Comparison of ENCODE assay signal across 18 mouse cellular contexts in the genomic region with DNA sequence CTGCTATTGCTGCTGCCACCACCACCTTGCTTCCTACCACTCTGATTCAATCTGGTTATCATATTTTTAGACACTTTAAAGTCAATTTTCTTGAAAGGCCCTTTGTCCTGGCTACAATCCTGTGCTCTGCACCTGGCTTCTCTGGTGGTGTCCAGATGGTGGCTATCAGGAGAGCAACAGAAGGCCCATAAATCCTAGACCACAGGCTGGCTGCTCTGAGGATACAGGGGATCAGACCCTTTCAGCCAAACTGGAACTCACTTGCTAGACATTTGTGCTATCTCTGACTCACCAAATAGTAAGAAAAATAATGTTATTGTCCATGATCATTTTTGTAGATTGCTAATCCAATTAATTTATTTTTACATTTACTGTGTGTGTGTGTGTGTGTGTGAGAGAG. TPM values are rescaled to one million over a fixed set of nuclear protein-coding genes. Genes with fewer than 3 reads are reported as not detected.
DNase-seq lines count a peak whose midpoint lies in the region; ATAC-seq lines count a peak whose summit lies in the region.
"Had no signal": no experiment of that assay in that cellular context is flagged by ENCODE, and none has a peak within 500 bp of the region (broad histone marks: within the 10 kb centered on the region; RNA-seq: fewer than 3 reads in every experiment).

No protein-coding gene starts in this region.

- no peak overlapping the region for H3K4me2 ChIP-seq in forebrain, embryonic 11.5 days (ENCODE audit: low read depth, low read length, severe bottlenecking)
- H3K4me2 ChIP-seq in forebrain, embryonic 12.5 days = no peak overlapping the region
- H3K4me2 ChIP-seq: midbrain, embryonic 15.5 days had no signal

- H3K4me3 ChIP-seq in limb, embryonic 10.5 days = no peak overlapping the region
- H3K4me3 ChIP-seq in forebrain, embryonic 11.5 days (ENCODE audit: low read depth, low read length) = no peak overlapping the region
- no peak overlapping the region for H3K4me3 ChIP-seq in forebrain, embryonic 12.5 days (replicated peaks)
- H3K4me3 ChIP-seq: midbrain, embryonic 15.5 days had no signal

- no peaks in the 10 kb centered on the region for H3K27me3 ChIP-seq in limb, embryonic 10.5 days (ENCODE audit: low read depth, poor library complexity, severe bottlenecking)
- H3K27me3 ChIP-seq in forebrain, embryonic 11.5 days (ENCODE audit: control insufficient read depth, insufficient read depth, low read length) = no peaks in the 10 kb centered on the region
- no peaks in the 10 kb centered on the region for H3K27me3 ChIP-seq in forebrain, embryonic 12.5 days
- H3K27me3 ChIP-seq: midbrain, embryonic 15.5 days had no signal

- H3K9ac ChIP-seq in forebrain, embryonic 11.5 days (ENCODE audit: low read length) = no peak overlapping the region
- no peak overlapping the region for H3K9ac ChIP-seq in forebrain, embryonic 12.5 days
- H3K9ac ChIP-seq: midbrain, embryonic 15.5 days had no signal

- peaks cover 29% of the 10 kb centered on the region for H3K4me1 ChIP-seq in limb, embryonic 10.5 days
- H3K4me1 ChIP-seq in forebrain, embryonic 11.5 days (replicated peaks; ENCODE audit: control insufficient read depth, insufficient read depth, low read length) = no peaks in the 10 kb centered on the region
- no peaks in the 10 kb centered on the region; the same call in 1 of the 2 replicates for H3K4me1 ChIP-seq in forebrain, embryonic 12.5 days
- H3K4me1 ChIP-seq: midbrain, embryonic 15.5 days had no signal

- H3K36me3 ChIP-seq in limb, embryonic 10.5 days = no peaks in the 10 kb centered on the region
- H3K36me3 ChIP-seq in forebrain, embryonic 11.5 days (ENCODE audit: control insufficient read depth, insufficient read depth, low read length) = no peaks in the 10 kb centered on the region
- H3K36me3 ChIP-seq in forebrain, embryonic 12.5 days (replicated peaks) = no peaks in the 10 kb centered on the region
- H3K36me3 ChIP-seq: midbrain, embryonic 15.5 days had no signal

- DNase-seq in retina, postnatal 1 day = peak; percentile 34
- DNase-seq in retina, embryonic 14.5 days (ENCODE audit: low spot score) = no peak
- DNase-seq in cerebellum, adult 9-10 months = peak; percentile 89
- DNase-seq in limb, embryonic 10.5 days (ENCODE audit: low spot score) = peak; percentile 65
- no peak for DNase-seq in forebrain, embryonic 11.5 days (ENCODE audit: low spot score)
- no peak for DNase-seq in thymus, postnatal 14 days
- DNase-seq: gastrocnemius, postnatal 10 days; heart, postnatal 10 days; kidney, adult 2 months; kidney, postnatal 36 days; liver; lung, adult 2 months; spleen, adult 18-20 months; thymus, postnatal 25 days had no signal

- H3K9me3 ChIP-seq in limb, embryonic 10.5 days (replicated peaks) = no peaks in the 10 kb centered on the region
- no peaks in the 10 kb centered on the region for H3K9me3 ChIP-seq in forebrain, embryonic 11.5 days (ENCODE audit: control insufficient read depth, low read length)
- no peaks in the 10 kb centered on the region for H3K9me3 ChIP-seq in forebrain, embryonic 12.5 days
- H3K9me3 ChIP-seq: midbrain, embryonic 15.5 days had no signal

- no peak for ATAC-seq in forebrain, embryonic 11.5 days (replicated peaks; ENCODE audit: low FRiP score)
- ATAC-seq in forebrain, embryonic 12.5 days (ENCODE audit: low FRiP score) = no peak
- ATAC-seq: activated CD4-positive, CD25-positive, alpha-beta regulatory T cell, adult 4 months; midbrain, embryonic 15.5 days had no signal

- peak overlapping the region; percentile 59 for H3K27ac ChIP-seq in limb, embryonic 10.5 days
- H3K27ac ChIP-seq in forebrain, embryonic 11.5 days (ENCODE audit: low read depth, low read length) = no peak overlapping the region
- no peak overlapping the region for H3K27ac ChIP-seq in forebrain, embryonic 12.5 days
- H3K27ac ChIP-seq: macrophage; midbrain, embryonic 15.5 days had no signal

RNA-seq across cellular contexts. Expression of a gene that starts 1.8 kb away (rescaled TPM):
- polyA plus RNA-seq in limb, embryonic 10.5 days (2016; fragmentation: Nextera tagmentation; extraction: Ambion mirVana) = 0.23 TPM in 1 of 2 replicates, not detected in the other
- 0.21 TPM in 1 of 2 replicates, not detected in the other for polyA plus RNA-seq in forebrain, embryonic 11.5 days (2014; fragmentation: Nextera tagmentation; extraction: Ambion mirVana)
- polyA plus RNA-seq in forebrain, embryonic 12.5 days (2016; fragmentation: Nextera tagmentation; extraction: Ambion mirVana) = 0.27 TPM in 1 of 2 replicates, not detected in the other

RNA-seq across cellular contexts. Expression of a gene that starts 13.6 kb away (rescaled TPM):
- 12.7 and 13.0 TPM in 2 replicates for polyA plus RNA-seq in limb, embryonic 10.5 days (2016; fragmentation: Nextera tagmentation; extraction: Ambion mirVana)
- 42.2 and 42.8 TPM in 2 replicates for polyA plus RNA-seq in forebrain, embryonic 11.5 days (2014; fragmentation: Nextera tagmentation; extraction: Ambion mirVana)
- 47.1 and 47.6 TPM in 2 replicates for polyA plus RNA-seq in forebrain, embryonic 12.5 days (2016; fragmentation: Nextera tagmentation; extraction: Ambion mirVana)

Comparison
In these comparisons a context has a peak if more than half of its experiments do, and no peak if none do; other contexts are left out.
1. DNase-seq: peak in retina, postnatal 1 day (single experiment), cerebellum, adult 9-10 months (single experiment) and limb, embryonic 10.5 days (single experiment); none in retina, embryonic 14.5 days (single experiment), forebrain, embryonic 11.5 days (single experiment) and thymus, postnatal 14 days (single experiment).